ENCODE assay signal across 11 mouse cellular contexts in genomic region chr1:20302187-20302942, GRCm38 (mm10).
A peak's percentile ranks its signal among the peaks of the same experiment; 100 is the strongest.
DNase-seq lines count a peak whose midpoint lies in the region; ATAC-seq lines count a peak whose summit lies in the region.
"Had no signal": no experiment of that assay in that cellular context is flagged by ENCODE, and none has a peak within 500 bp of the region (broad histone marks: within the 10 kb centered on the region; RNA-seq: fewer than 3 reads in every experiment).

No protein-coding gene starts in this region.

- no peak overlapping the region for H3K27ac ChIP-seq in embryonic facial prominence, embryonic 14.5 days (replicated peaks; ENCODE audit: low read depth, low read length)
- peak overlapping the region; percentile 46 for H3K27ac ChIP-seq in hindbrain, embryonic 15.5 days (replicated peaks)
- H3K27ac ChIP-seq in neural tube, embryonic 12.5 days: no peak overlapping the region
- no peak overlapping the region for H3K27ac ChIP-seq in limb, embryonic 10.5 days
- H3K27ac ChIP-seq: embryonic facial prominence, embryonic 15.5 days; kidney, embryonic 15.5 days; limb, embryonic 13.5 days had no signal

- peak; percentile 36 for DNase-seq in embryo, embryonic 11.5 days (ENCODE audit: low read depth, low spot score)
- DNase-seq in embryonic facial prominence, embryonic 14.5 days (ENCODE audit: low spot score): peak; percentile 48
- no peak for DNase-seq in heart, postnatal 14 days
- DNase-seq in limb, embryonic 10.5 days (ENCODE audit: low spot score): no peak
- DNase-seq in urinary bladder, postnatal 25 days (ENCODE audit: low spot score): no peak

- 29% methylated on average over 8 of the region's 8 CpGs for WGBS in embryonic facial prominence, embryonic 14.5 days
- 12% methylated on average over 8 of the region's 8 CpGs for WGBS in hindbrain, embryonic 15.5 days
- WGBS in neural tube, embryonic 12.5 days: 11% methylated on average over 8 of the region's 8 CpGs
- 73% methylated on average over 8 of the region's 8 CpGs for WGBS in limb, embryonic 10.5 days

- intact Hi-C loops in heart, postnatal 14 days (cut with DNase I): no loop called here

- no peak overlapping the region for H3K4me2 ChIP-seq in embryonic facial prominence, embryonic 14.5 days (ENCODE audit: low read depth, low read length)
- H3K4me2 ChIP-seq in hindbrain, embryonic 15.5 days: no peak overlapping the region
- peak overlapping the region; percentile 16; the same call in 1 of the 2 replicates for H3K4me2 ChIP-seq in neural tube, embryonic 12.5 days (replicated peaks)
- H3K4me2 ChIP-seq: embryonic facial prominence, embryonic 15.5 days; kidney, embryonic 15.5 days; limb, embryonic 13.5 days had no signal

- no peak overlapping the region for H3K4me3 ChIP-seq in embryonic facial prominence, embryonic 14.5 days (ENCODE audit: low read depth, low read length)
- H3K4me3 ChIP-seq in hindbrain, embryonic 15.5 days: no peak overlapping the region
- H3K4me3 ChIP-seq in neural tube, embryonic 12.5 days: no peak overlapping the region
- no peak overlapping the region for H3K4me3 ChIP-seq in limb, embryonic 10.5 days
- H3K4me3 ChIP-seq: embryonic facial prominence, embryonic 15.5 days; kidney, embryonic 15.5 days; limb, embryonic 13.5 days had no signal

- no peaks in the 10 kb centered on the region for H3K9me3 ChIP-seq in embryonic facial prominence, embryonic 14.5 days (ENCODE audit: control insufficient read depth, low read length)
- no peaks in the 10 kb centered on the region for H3K9me3 ChIP-seq in hindbrain, embryonic 15.5 days
- H3K9me3 ChIP-seq in neural tube, embryonic 12.5 days: no peaks in the 10 kb centered on the region
- H3K9me3 ChIP-seq in limb, embryonic 10.5 days (replicated peaks): no peaks in the 10 kb centered on the region
- H3K9me3 ChIP-seq: embryonic facial prominence, embryonic 15.5 days; kidney, embryonic 15.5 days; limb, embryonic 13.5 days had no signal

- H3K36me3 ChIP-seq in embryonic facial prominence, embryonic 14.5 days (ENCODE audit: control insufficient read depth, insufficient read depth, low read length): no peaks in the 10 kb centered on the region
- no peaks in the 10 kb centered on the region for H3K36me3 ChIP-seq in hindbrain, embryonic 15.5 days
- no peaks in the 10 kb centered on the region for H3K36me3 ChIP-seq in neural tube, embryonic 12.5 days
- no peaks in the 10 kb centered on the region for H3K36me3 ChIP-seq in limb, embryonic 10.5 days
- H3K36me3 ChIP-seq: embryonic facial prominence, embryonic 15.5 days; kidney, embryonic 15.5 days; limb, embryonic 13.5 days had no signal

- H3K27me3 ChIP-seq in embryonic facial prominence, embryonic 14.5 days (replicated peaks; ENCODE audit: control insufficient read depth, insufficient read depth, low read length): no peaks in the 10 kb centered on the region
- H3K27me3 ChIP-seq in hindbrain, embryonic 15.5 days: peaks cover 14% of the 10 kb centered on the region; the same call in 1 of the 2 replicates
- H3K27me3 ChIP-seq in neural tube, embryonic 12.5 days (replicated peaks): no peaks in the 10 kb centered on the region
- no peaks in the 10 kb centered on the region for H3K27me3 ChIP-seq in limb, embryonic 10.5 days (ENCODE audit: low read depth, poor library complexity, severe bottlenecking)
- H3K27me3 ChIP-seq: embryonic facial prominence, embryonic 15.5 days; kidney, embryonic 15.5 days; limb, embryonic 13.5 days had no signal

- no peak overlapping the region for H3K9ac ChIP-seq in embryonic facial prominence, embryonic 14.5 days (ENCODE audit: low read depth, low read length)
- H3K9ac ChIP-seq in hindbrain, embryonic 15.5 days: no peak overlapping the region
- no peak overlapping the region for H3K9ac ChIP-seq in neural tube, embryonic 12.5 days
- H3K9ac ChIP-seq: embryonic facial prominence, embryonic 15.5 days; kidney, embryonic 15.5 days; limb, embryonic 13.5 days had no signal

- ATAC-seq in embryonic facial prominence, embryonic 14.5 days (ENCODE audit: low read depth): peak; percentile 85; the same call in 1 of the 2 replicates
- ATAC-seq in hindbrain, embryonic 15.5 days (ENCODE audit: low FRiP score, low read depth): peak; percentile 83
- peak; percentile 94 for ATAC-seq in neural tube, embryonic 12.5 days (ENCODE audit: low FRiP score, low read depth)
- ATAC-seq: activated CD4-positive, CD25-positive, alpha-beta regulatory T cell, adult 4 months had no signal

- H3K4me1 ChIP-seq in embryonic facial prominence, embryonic 14.5 days (ENCODE audit: control insufficient read depth, insufficient read depth, low read length): no peaks in the 10 kb centered on the region
- H3K4me1 ChIP-seq in hindbrain, embryonic 15.5 days (replicated peaks): peaks cover 17% of the 10 kb centered on the region
- peaks cover 15% of the 10 kb centered on the region for H3K4me1 ChIP-seq in neural tube, embryonic 12.5 days
- H3K4me1 ChIP-seq in limb, embryonic 10.5 days: peaks cover 2% of the 10 kb centered on the region; the same call in 1 of the 2 replicates
- H3K4me1 ChIP-seq: embryonic facial prominence, embryonic 15.5 days; kidney, embryonic 15.5 days; limb, embryonic 13.5 days had no signal

Comparison
In these comparisons a context has a peak if more than half of its experiments do, and no peak if none do; other contexts are left out.
1. DNase-seq: peak in embryo, embryonic 11.5 days (single experiment) and embryonic facial prominence, embryonic 14.5 days (single experiment); none in heart, postnatal 14 days (0 of 2), limb, embryonic 10.5 days (single experiment) and urinary bladder, postnatal 25 days (single experiment).
2. Peak in every context shown above with its lines, with median percentiles within 50 percentile points of each other: ATAC-seq.